Mouse (Mus musculus) kidney, postnatal 36 days (tissue): ENCODE measurements at regions not wholly inside any gene's neighbourhood (a gene's known extent, or its start where the extent isn't known, plus 50 kb on each side); places are given as distances from the start of the nearest gene placed in this dataset.
"Not testable (repeated sequence)": the region's sequence is repeated elsewhere in the genome, so short reads cannot be mapped to it uniquely, and the experiment has no call there.

Source experiments
- DNase-seq, 2 experiments: peaks; one replicate each; pipeline ENCODE4 v3.0.0; 2021 to 2022; ENCODE audit warnings: mixed read lengths in 2 of 2

DNA sequence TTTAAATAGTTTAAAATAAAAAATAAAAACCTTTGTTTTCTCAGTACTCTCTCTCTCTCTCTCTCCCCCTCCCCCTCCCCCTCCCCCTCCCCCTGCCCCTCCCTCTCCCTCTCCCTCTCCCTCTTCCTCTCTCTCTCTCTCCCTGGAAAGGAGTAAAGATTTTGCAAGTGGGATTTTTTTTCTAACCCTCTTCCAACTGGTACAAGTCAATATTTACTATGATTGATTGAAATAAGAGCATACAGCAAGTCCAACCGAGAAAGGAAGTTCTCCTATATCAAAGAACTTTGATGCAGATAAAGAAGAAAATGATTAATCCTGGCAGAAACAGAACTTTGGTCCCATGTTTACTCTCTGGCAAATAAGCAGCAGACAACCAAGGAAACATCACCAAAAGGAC, 89.0 kb upstream of the Reln start:
- DNase-seq: no peak

DNA sequence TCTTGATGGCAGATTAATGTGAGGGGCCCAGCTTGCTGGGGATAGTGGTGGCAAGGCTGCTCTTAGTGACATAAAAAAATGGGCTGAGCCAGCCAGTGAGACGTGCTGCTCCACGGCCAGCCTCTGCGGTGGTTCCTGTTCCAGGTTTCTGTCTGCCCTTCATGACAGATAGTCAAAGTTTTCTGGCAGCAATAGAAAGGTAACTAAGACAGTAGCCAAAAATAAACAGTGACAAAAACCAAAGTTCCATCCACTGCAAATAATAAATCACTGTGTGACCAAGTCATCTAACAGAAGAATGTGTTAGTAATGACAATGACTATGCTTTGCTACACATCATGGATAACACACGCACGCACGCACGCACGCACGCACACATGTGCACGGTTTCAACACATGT, 87.2 kb upstream of the Reln start:
- no peak for DNase-seq

- DNase-seq: not testable (repeated sequence)
Observed at GRCm38 (mm10) chr5:22425706-22426417, 81.4 kb upstream of the Reln start.

DNA sequence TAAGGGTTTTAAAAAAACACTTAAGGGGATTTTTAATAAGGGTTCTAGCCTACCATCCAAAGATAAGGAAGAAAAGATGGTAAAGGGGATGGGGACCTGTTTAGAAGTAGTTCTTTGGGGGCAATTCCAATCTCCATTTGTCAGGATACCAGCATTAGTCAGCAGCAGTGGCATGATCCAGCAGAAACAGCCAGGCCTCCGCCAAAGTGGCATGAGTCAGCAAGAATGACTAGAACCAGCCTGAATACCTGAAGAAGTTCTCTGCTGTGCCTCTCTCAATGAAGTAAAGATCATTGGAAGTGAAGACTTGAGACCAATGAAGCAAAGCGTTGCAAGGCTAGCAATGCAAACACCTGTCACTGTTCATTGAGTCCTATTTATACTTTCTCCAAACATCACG, 71.5 kb upstream of the Reln start:
- DNase-seq: no peak

DNA sequence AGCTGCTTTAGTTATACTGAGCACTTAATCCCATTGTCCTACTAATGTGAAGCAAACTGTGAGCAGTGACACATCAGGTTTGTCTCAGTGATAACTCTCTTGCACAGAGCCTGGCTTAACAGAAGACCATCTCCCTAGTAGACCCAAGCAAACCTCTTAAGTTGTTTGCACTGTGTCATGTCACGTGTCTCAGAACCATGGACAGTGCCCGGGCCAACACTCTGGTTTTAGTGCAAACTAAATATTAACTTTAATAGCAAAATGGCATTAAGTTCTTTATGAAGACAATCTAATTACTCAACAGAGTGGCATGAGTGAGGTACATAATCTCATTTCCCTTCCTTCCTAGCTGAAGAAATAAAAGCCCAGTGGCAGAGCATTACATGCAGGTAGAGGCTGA, 54.6 kb upstream of the Reln start:
- DNase-seq: peak in 1 of 2 experiments; percentile 18
